Mouse (Mus musculus) midbrain, embryonic 16.5 days (tissue): Measurements from ENCODE around the gene Olfr56. TPM values are rescaled to one million over a fixed set of nuclear protein-coding genes. Genes with fewer than 3 reads are reported as not detected.

Source experiments
- ATAC-seq: fragments of 200-750 bp; cut with Nextera tagmentation; 2 replicates; pipeline ENCODE4 v1.8.0; 2017; ENCODE audit warnings: moderate TSS enrichment
- H3K27ac ChIP-seq: fragments of 300-500 bp; sonication (generic); 2 replicates; pipeline ENCODE4 v1.5.1; 2014; ENCODE audit warnings: mild to moderate bottlenecking, low read length, mixed read lengths
- H3K27me3 ChIP-seq: fragments of 300-500 bp; sonication (generic); 2 replicates; pipeline ENCODE4 v1.6.1; 2014; ENCODE audit warnings: low read depth, low read length, mixed read lengths; ENCODE audit not compliant: control insufficient read depth, insufficient read depth
- H3K36me3 ChIP-seq: fragments of 300-500 bp; sonication (generic); 2 replicates; pipeline ENCODE4 v1.6.1; 2014; ENCODE audit warnings: mild to moderate bottlenecking, low read length, moderate library complexity, mixed read lengths; ENCODE audit not compliant: control insufficient read depth, insufficient read depth
- H3K4me1 ChIP-seq: fragments of 300-500 bp; sonication (generic); 2 replicates; pipeline ENCODE4 v1.6.1; 2014; ENCODE audit warnings: mild to moderate bottlenecking, low read length, mixed read lengths; ENCODE audit not compliant: control insufficient read depth, insufficient read depth
- H3K4me2 ChIP-seq: fragments of 300-500 bp; sonication (generic); 2 replicates; pipeline ENCODE4 v1.6.1; 2014; ENCODE audit warnings: mild to moderate bottlenecking, low read length, mixed read lengths
- H3K4me3 ChIP-seq: fragments of 300-500 bp; sonication (generic); 2 replicates; pipeline ENCODE4 v1.5.1; 2014; ENCODE audit warnings: low read depth, mild to moderate bottlenecking, low read length, moderate library complexity, mixed read lengths
- H3K9ac ChIP-seq: fragments of 300-500 bp; sonication (generic); 2 replicates; pipeline ENCODE4 v1.6.1; 2014; ENCODE audit warnings: low read depth, low read length, mixed read lengths
- H3K9me3 ChIP-seq: fragments of 300-500 bp; sonication (generic); replicated peaks from 2 replicates; pipeline ENCODE4 v1.6.1; 2014; ENCODE audit warnings: mild to moderate bottlenecking, low read length, mixed read lengths; ENCODE audit not compliant: control insufficient read depth, poor library complexity, severe bottlenecking
- WGBS: fragments of 180-500 bp; shearing (Covaris S2); extraction: QIAGEN DNeasy Blood & Tissue Kit; methylation state at CpG from one replicate; pipeline ENCODE4 v1.1.7; 2014; 5-methylcytosine and 5-hydroxymethylcytosine counted together
- polyA plus RNA-seq: library from polyadenylated mRNA; unstranded; fragments of >200 nt; fragmentation: Nextera tagmentation; extraction: Ambion mirVana; gene quantifications from 2 replicates; pipeline ENCODE4 v1.2.1, GENCODE M21; 2015

Olfr56 gene
- polyA plus RNA-seq, 1 experiment from 2014 or later: not detected

GRCm38 (mm10) chr11:49077012-49077411 is 98.3 kb downstream of the Olfr56 start:
- Histone ChIP-seq H3K27me3 (no peaks in the 10 kb centered on the region), H3K9ac (no peak overlapping the region), H3K4me3 (no peak overlapping the region), H3K9me3 (no peaks in the 10 kb centered on the region), H3K36me3 (no peaks in the 10 kb centered on the region), H3K4me1 (no peaks in the 10 kb centered on the region), H3K27ac (no peak overlapping the region), H3K4me2 (no peak overlapping the region)
- no peak for ATAC-seq
- 81% methylated on average over 1 of the region's 1 CpGs for WGBS

- Histone ChIP-seq H3K36me3 (no peaks in the 10 kb centered on the region), H3K9ac (no peak overlapping the region), H3K27me3 (no peaks in the 10 kb centered on the region), H3K4me2 (no peak overlapping the region), H3K27ac (no peak overlapping the region), H3K4me3 (no peak overlapping the region), H3K4me1 (no peaks in the 10 kb centered on the region), H3K9me3 (no peaks in the 10 kb centered on the region)
- 90% methylated on average over 3 of the region's 3 CpGs for WGBS
- no peak for ATAC-seq
These were observed 100.0 kb downstream of the Olfr56 start for GRCm38 (mm10) chr11:49078719-49079118.

- WGBS: 78% methylated on average over 1 of the region's 1 CpGs
- H3K9ac ChIP-seq: no peak overlapping the region
- H3K27ac ChIP-seq: no peak overlapping the region
- H3K4me2 ChIP-seq: no peak overlapping the region
- H3K9me3 ChIP-seq: no peaks in the 10 kb centered on the region
- no peak overlapping the region for H3K4me3 ChIP-seq
- H3K36me3 ChIP-seq: no peaks in the 10 kb centered on the region
- no peaks in the 10 kb centered on the region for H3K27me3 ChIP-seq
- ATAC-seq: no peak
- no peaks in the 10 kb centered on the region for H3K4me1 ChIP-seq
These were observed 101.9 kb downstream of the Olfr56 start for GRCm38 (mm10) chr11:49080636-49081035.

- no peaks in the 10 kb centered on the region for H3K9me3 ChIP-seq
- no peaks in the 10 kb centered on the region for H3K36me3 ChIP-seq
- H3K27me3 ChIP-seq: no peaks in the 10 kb centered on the region
- H3K4me1 ChIP-seq: no peaks in the 10 kb centered on the region
- no peak overlapping the region for H3K4me3 ChIP-seq
- ATAC-seq: no peak
- H3K9ac ChIP-seq: no peak overlapping the region
- H3K27ac ChIP-seq: no peak overlapping the region
- 88% methylated on average over 4 of the region's 4 CpGs for WGBS
- H3K4me2 ChIP-seq: no peak overlapping the region
These were observed 102.7 kb downstream of the Olfr56 start for GRCm38 (mm10) chr11:49081356-49081755.

GRCm38 (mm10) chr11:49081886-49082285 is 103.2 kb downstream of the Olfr56 start:
- Histone ChIP-seq H3K9ac (no peak overlapping the region), H3K4me1 (no peaks in the 10 kb centered on the region), H3K27ac (no peak overlapping the region), H3K36me3 (no peaks in the 10 kb centered on the region), H3K27me3 (no peaks in the 10 kb centered on the region), H3K9me3 (no peaks in the 10 kb centered on the region), H3K4me3 (no peak overlapping the region), H3K4me2 (no peak overlapping the region)
- 73% methylated on average over 3 of the region's 3 CpGs for WGBS
- ATAC-seq: no peak

GRCm38 (mm10) chr11:49083146-49083545 is 104.5 kb downstream of the Olfr56 start:
- no peak overlapping the region for H3K4me3 ChIP-seq
- H3K4me1 ChIP-seq: peaks cover 3% of the 10 kb centered on the region; the same call in 1 of the 2 replicates
- no peak overlapping the region for H3K9ac ChIP-seq
- H3K4me2 ChIP-seq: no peak overlapping the region
- WGBS: 85% methylated on average over 1 of the region's 1 CpGs
- H3K36me3 ChIP-seq: no peaks in the 10 kb centered on the region
- no peak for ATAC-seq
- H3K27me3 ChIP-seq: no peaks in the 10 kb centered on the region
- H3K9me3 ChIP-seq: no peaks in the 10 kb centered on the region
- no peak overlapping the region for H3K27ac ChIP-seq

- Histone ChIP-seq H3K4me1 (peaks cover 3% of the 10 kb centered on the region; the same call in 1 of the 2 replicates), H3K27ac (no peak overlapping the region), H3K36me3 (no peaks in the 10 kb centered on the region), H3K9ac (no peak overlapping the region), H3K4me3 (no peak overlapping the region), H3K9me3 (no peaks in the 10 kb centered on the region), H3K4me2 (no peak overlapping the region), H3K27me3 (no peaks in the 10 kb centered on the region)
- WGBS: 82% methylated on average over 3 of the region's 3 CpGs
- no peak for ATAC-seq
These were observed 105.1 kb downstream of the Olfr56 start for GRCm38 (mm10) chr11:49083808-49084207.

- Histone ChIP-seq H3K36me3 (no peaks in the 10 kb centered on the region), H3K4me2 (no peak overlapping the region)
- 77% methylated on average over 1 of the region's 1 CpGs for WGBS
These were observed 105.7 kb downstream of the Olfr56 start for GRCm38 (mm10) chr11:49084385-49084784.

GRCm38 (mm10) chr11:49084875-49085274 is 106.2 kb downstream of the Olfr56 start:
- H3K27me3 ChIP-seq: no peaks in the 10 kb centered on the region
- no peak overlapping the region for H3K9ac ChIP-seq
- no peaks in the 10 kb centered on the region for H3K36me3 ChIP-seq
- H3K4me3 ChIP-seq: no peak overlapping the region
- H3K9me3 ChIP-seq: no peaks in the 10 kb centered on the region
- WGBS: 45% methylated on average over 3 of the region's 3 CpGs
- no peak for ATAC-seq
- no peak overlapping the region for H3K4me2 ChIP-seq
- H3K4me1 ChIP-seq: peaks cover 3% of the 10 kb centered on the region; the same call in 1 of the 2 replicates
- no peak overlapping the region for H3K27ac ChIP-seq

More at GRCm38 (mm10) chr11:49084385-49084784, 105.7 kb downstream of the Olfr56 start:
- H3K9me3 ChIP-seq: no peaks in the 10 kb centered on the region
- no peaks in the 10 kb centered on the region for H3K27me3 ChIP-seq
- H3K4me3 ChIP-seq: no peak overlapping the region
- H3K27ac ChIP-seq: no peak overlapping the region
- H3K9ac ChIP-seq: no peak overlapping the region
- peaks cover 3% of the 10 kb centered on the region; the same call in 1 of the 2 replicates for H3K4me1 ChIP-seq
- no peak for ATAC-seq
